Mouse (Mus musculus) layer of hippocampus, adult 2 months (tissue): ENCODE measurements around the gene Pde6c. TPM values are rescaled to one million over a fixed set of nuclear protein-coding genes. Genes with fewer than 3 reads are reported as not detected.
A peak's percentile ranks its signal among the peaks of the same experiment; 100 is the strongest.

ENCODE experiments used
- DNase-seq, 2 experiments: peaks; one replicate each; pipeline ENCODE4 v3.0.0; 2022; ENCODE audit warnings: low spot score in 2 of 2
- H3K27ac ChIP-seq: fragments of 200-600 bp; 2 replicates; pipeline ENCODE4 v1.8.1; 2022
- H3K4me3 ChIP-seq: fragments of 200-600 bp; 2 replicates; pipeline ENCODE4 v1.8.1; 2022; ENCODE audit warnings: mild to moderate bottlenecking
- CTCF ChIP-seq: fragments of 200-600 bp; conservative IDR thresholded peaks from 2 replicates; pipeline ENCODE4 v1.8.1; 2022; ENCODE audit warnings: antibody characterized with exemption, mild to moderate bottlenecking, moderate library complexity
- total RNA-seq, 2 experiments: library from RNA; stranded (reverse); gene quantifications; 2 replicates each; pipeline ENCODE4 v1.2.3; 2021

Pde6c gene
- total RNA-seq, 2 experiments from 2014 or later: 0.15 TPM; not detected in 1

GRCm38 (mm10) chr19:38179675-38180074, 47.1 kb downstream of the Pde6c start:
- Histone ChIP-seq H3K27ac (no peak overlapping the region), H3K4me3 (no peak overlapping the region)
- TF ChIP-seq CTCF: no peak
- peak in 1 of 2 experiments; percentile 30 for DNase-seq

- TF ChIP-seq CTCF: no peak
- Histone ChIP-seq H3K4me3 (no peak overlapping the region), H3K27ac (no peak overlapping the region)
- DNase-seq: no peak
Observed at GRCm38 (mm10) chr19:38186631-38187344, 54.2 kb downstream of the Pde6c start.

- DNase-seq: peak; percentile 13 to 32
- no peak for TF ChIP-seq CTCF
- Histone ChIP-seq H3K4me3 (no peak overlapping the region), H3K27ac (no peak overlapping the region)
Observed at GRCm38 (mm10) chr19:38187345-38187680, 54.7 kb downstream of the Pde6c start.

- no peak for TF ChIP-seq CTCF
- H3K27ac ChIP-seq: no peak overlapping the region
- H3K4me3 ChIP-seq: no peak overlapping the region
- DNase-seq: no peak
Observed at GRCm38 (mm10) chr19:38190606-38191005, 58.0 kb downstream of the Pde6c start.

GRCm38 (mm10) chr19:38191446-38191845, 58.9 kb downstream of the Pde6c start:
- Histone ChIP-seq H3K27ac (no peak overlapping the region), H3K4me3 (no peak overlapping the region)
- TF ChIP-seq CTCF: no peak
- DNase-seq: no peak

- TF ChIP-seq CTCF: no peak
- Histone ChIP-seq H3K27ac (no peak overlapping the region), H3K4me3 (no peak overlapping the region)
- no peak for DNase-seq
Observed at GRCm38 (mm10) chr19:38195245-38195644, 62.7 kb downstream of the Pde6c start.

- DNase-seq: no peak
- TF ChIP-seq CTCF: peak; percentile 75
- Histone ChIP-seq H3K27ac (no peak overlapping the region), H3K4me3 (no peak overlapping the region)
Observed at GRCm38 (mm10) chr19:38198731-38199130, 66.2 kb downstream of the Pde6c start.

- Histone ChIP-seq H3K27ac (no peak overlapping the region), H3K4me3 (no peak overlapping the region)
- peak; percentile 83 for TF ChIP-seq CTCF
- DNase-seq: peak; percentile 29 to 56
Observed at GRCm38 (mm10) chr19:38206669-38207068, 74.1 kb downstream of the Pde6c start.

GRCm38 (mm10) chr19:38217696-38218095, 85.1 kb downstream of the Pde6c start:
- no peak for TF ChIP-seq CTCF
- DNase-seq: no peak
- no peak overlapping the region for H3K4me3 ChIP-seq
- no peak overlapping the region for H3K27ac ChIP-seq

GRCm38 (mm10) chr19:38223356-38223904, 90.8 kb downstream of the Pde6c start:
- TF ChIP-seq CTCF: no peak
- H3K4me3 ChIP-seq: peak overlapping the region; percentile 74
- no peak for DNase-seq
- peak overlapping the region; percentile 92 for H3K27ac ChIP-seq

GRCm38 (mm10) chr19:38223905-38224684, 91.5 kb downstream of the Pde6c start, which contains the start of gene Fra10ac1:
Fra10ac1 (minus strand) TSS chr19:38224156.
- Histone ChIP-seq H3K4me3 (peak within 1 kb of the TSS; percentile 74), H3K27ac (peak within 1 kb of the TSS; percentile 92)
- peak; percentile 93 to 95 for DNase-seq
- TF ChIP-seq CTCF: peak; percentile 79

GRCm38 (mm10) chr19:38224685-38225060, 92.1 kb downstream of the Pde6c start:
- TF ChIP-seq CTCF: no peak
- Histone ChIP-seq H3K4me3 (peak overlapping the region; percentile 74), H3K27ac (peak overlapping the region; percentile 92)
- peak; percentile 42 to 57 for DNase-seq

GRCm38 (mm10) chr19:38228699-38229098, 96.1 kb downstream of the Pde6c start:
- peak; percentile 58 for TF ChIP-seq CTCF
- DNase-seq: no peak
- Histone ChIP-seq H3K4me3 (no peak overlapping the region), H3K27ac (no peak overlapping the region)
